Mouse (Mus musculus) right cerebral cortex, postnatal 10 days (tissue): Measurements from ENCODE around the gene Msantd3.

Experiments
- DNase-seq, 2 experiments: peaks; one replicate each; pipeline ENCODE4 v3.0.0; 2021; ENCODE audit warnings: low spot score in 2 of 2

Msantd3 gene

DNA sequence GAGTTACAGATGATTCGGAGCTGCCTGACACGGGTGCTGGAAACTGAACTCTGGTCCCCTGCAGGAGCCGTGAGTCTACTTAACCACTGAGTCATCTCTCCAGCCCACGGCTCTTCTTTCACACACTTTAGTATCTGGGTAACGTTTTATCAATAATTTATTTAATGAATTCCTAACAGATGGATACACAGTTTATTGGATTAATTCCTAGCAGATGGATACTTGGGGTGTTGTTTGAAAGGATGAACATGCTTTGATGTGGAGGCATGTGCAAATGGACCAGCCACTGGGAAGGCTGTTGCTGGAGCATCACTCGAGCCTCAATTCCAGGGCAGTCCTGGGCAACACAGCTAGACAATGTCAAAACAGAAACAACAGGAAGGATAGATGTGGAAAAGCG, 56.4 kb downstream of the Msantd3 start:
- no peak for DNase-seq

DNA sequence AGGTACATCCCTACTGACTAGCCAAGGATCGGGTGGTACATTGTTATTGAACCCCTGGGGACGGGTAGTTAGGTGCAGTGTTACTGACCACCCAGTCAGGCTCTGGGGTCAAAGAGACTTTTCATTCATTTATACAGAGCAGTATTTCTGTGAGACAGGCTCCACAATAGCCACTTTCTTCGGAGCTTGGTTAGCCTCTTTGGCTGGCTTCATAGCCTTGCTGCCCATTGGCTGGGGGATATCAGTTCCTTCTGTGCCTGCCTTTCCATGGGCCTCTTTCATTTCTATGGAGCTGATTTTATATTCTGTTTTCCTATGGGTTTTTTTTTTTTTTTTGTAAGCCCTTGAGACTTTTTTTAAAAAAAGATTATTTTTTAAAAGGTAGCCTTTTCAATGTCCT, 65.9 kb downstream of the Msantd3 start:
- DNase-seq, result no peak

DNA sequence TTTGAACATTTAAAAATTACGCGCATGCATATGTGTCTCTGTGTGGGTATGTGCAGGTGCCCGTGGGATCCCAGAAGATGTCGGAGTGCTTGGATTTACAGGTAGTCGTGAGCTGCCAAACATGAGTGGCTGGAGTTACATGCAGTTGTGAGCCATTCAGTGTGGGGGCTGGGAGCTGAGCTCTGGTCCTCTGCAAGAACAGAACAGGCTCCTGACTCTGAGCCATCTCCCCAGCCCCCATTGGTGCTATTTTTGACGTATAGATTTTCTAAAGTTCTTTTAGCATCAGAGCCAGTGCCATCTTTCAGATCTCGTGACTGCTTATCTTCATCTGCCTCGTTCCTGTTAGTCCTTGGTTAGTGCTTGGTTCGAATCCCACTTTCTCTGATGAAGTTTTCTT, 69.8 kb downstream of the Msantd3 start:
- peak; percentile 55 to 64 for DNase-seq

DNA sequence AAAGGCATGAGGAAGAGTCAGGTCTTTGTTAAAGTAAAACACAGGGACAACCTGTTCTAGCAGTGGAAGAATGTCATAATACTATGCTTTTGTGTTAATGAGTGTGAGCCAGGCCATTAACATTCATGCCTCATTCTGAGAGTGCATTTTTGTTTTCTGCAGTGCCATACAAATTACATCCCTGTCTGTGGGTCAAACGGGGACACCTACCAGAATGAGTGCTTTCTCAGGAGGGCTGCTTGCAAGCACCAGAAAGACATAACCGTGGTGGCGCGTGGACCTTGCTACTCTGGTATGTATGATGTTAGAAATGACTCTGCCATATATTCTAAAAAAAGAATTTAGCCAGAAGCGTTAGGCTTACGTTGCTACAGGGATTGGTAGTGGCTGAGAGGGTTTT, 70.5 kb downstream of the Msantd3 start:
- peak in 1 of 2 experiments; percentile 52 for DNase-seq
